Mouse (Mus musculus): ENCODE measurements around the gene Olfr998.

DNA sequence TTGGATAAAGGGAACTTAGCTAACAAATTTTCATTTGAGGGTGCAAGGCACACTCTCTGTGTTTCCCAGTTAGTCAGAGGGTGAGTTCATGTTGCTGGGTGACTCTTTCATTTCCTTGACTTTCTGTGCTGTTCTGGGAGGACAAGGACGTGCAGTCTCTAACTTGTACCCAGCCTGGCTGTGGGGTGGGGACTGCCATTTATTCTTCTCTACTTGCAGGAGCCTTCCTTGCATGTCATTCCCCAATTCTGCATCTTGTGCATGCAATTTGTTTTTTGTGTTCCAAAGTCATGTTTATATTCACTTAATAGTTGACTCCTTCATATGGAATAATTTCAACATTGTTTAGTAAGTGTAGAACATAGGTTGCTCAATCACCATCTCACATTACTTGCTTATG lies 33.9 kb upstream of the Olfr998 start:
- no peak for TF ChIP-seq CTCF (IDR thresholded peaks at IDR 0.05; ENCODE audit: low read depth, low read length)
- TF ChIP-seq POLR2A (IDR thresholded peaks at IDR 0.05; ENCODE audit: insufficient read depth, low read length), result no peak
- TF ChIP-seq EP300 (IDR thresholded peaks at IDR 0.05; ENCODE audit: insufficient read depth, low read depth, low read length), result no peak

All from ES-Bruce4 (cell line).